Mouse (Mus musculus): ENCODE measurements around the gene Ctdnep1. TPM values are rescaled to one million over a fixed set of nuclear protein-coding genes. Genes with fewer than 3 reads are reported as not detected.

The Ctdnep1 gene
- polyA plus RNA-seq (2014; fragmentation: Illumina TruSeq; extraction: RNeasy Lipid Tissue Mini Kit (QIAGEN cat#74804); ENCODE audit: low read depth, low replicate concordance) = 38.7 TPM

DNA sequence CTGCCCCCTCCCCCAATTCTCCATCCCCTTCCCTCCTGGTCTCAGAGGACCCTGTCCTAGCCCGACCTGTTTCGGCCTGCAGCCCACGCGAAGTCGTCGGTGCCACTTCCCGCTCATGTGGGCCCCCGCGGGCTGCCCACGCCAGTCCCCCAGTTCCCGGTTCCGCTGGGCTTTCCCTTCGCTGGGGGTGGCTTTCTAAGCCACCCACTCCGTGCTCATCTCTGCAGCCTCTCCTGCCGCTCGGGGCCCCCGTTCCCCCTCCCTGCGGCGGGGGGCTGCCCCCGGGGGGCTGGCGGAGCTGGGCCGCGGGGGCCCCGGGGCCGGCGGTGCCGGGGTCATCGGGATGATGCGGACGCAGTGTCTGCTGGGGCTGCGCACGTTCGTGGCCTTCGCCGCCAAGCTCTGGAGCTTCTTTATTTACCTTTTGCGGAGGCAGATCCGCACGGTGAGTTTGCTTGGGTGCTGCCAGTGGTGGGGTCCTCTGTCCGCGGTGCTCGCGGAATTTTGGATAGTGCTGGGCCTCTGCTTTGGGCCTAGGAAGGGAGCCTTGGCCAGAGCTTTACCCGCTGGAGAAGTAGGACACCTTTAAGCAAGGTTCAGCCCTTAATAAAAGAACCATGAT, at the start of gene Ctdnep1:
Ctdnep1 (plus strand) TSS at position 16 of the 622 bp plus-strand sequence.

GRCm38 (mm10) chr11:69935137-69935879, 45.6 kb upstream of the Ctdnep1 start, which contains the start of gene Ybx2:
Ybx2 (plus strand) TSS chr11:69935796.

GRCm38 (mm10) chr11:69948066-69948762, 32.7 kb upstream of the Ctdnep1 start, which contains the start of gene Slc2a4:
Slc2a4 (minus strand) TSS chr11:69948188.

DNA sequence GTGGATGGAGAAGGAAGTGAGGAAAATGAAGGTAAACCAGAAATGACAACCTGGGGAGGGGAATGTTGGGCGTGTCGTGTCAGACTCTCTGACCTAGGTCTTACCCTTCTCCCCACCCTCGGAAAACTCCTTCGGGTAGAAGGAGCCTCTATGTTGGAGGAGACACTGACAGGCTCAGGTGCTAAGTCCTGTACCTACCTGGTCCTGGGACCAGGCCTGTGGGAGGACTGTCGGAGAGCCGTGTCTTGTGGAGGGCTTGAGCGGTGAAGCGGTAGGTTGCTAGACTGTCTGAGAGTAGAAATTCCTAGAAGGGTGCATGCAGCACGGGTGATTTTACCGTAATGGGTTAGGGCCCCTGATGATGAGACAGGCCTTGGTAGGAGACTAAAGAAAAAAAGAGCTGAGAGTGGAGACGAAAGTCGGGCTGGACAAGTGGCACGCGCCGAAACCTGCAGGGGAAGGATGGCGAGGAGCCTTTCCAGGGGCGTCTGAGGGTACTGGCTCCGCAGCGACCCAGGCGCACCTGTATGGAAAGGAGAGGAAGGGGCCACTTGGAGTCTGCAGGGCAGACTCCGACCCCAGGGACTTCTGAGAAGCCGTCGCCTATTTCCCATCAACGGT, 16.2 kb upstream of the Ctdnep1 start, which contains the start of gene Cldn7:
Cldn7 (plus strand) TSS at position 130 of the 621 bp plus-strand sequence.

DNA sequence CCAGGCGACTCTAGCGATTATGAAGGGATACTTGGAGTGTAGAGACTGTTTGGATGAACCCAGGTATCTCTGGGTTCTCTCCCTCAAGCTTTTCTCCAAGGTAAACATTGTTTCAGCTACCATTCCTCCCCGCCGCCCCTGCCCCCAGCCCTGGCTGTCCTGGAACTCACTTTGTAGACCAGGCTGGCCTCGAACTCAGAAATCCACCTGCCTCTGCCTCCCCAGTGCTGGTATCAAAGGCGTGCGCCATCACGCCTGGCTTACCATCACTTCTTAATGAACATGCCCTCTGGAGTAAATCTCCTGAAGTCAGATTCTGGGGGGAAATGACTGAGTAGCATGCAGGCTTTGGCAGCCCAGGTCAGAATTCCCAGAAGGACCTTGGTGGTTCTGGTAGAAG, 1.3 kb downstream of the Ctdnep1 start, which contains the start of gene Elp5:
Elp5 (minus strand) TSS at position 293 of the 400 bp plus-strand sequence.

DNA sequence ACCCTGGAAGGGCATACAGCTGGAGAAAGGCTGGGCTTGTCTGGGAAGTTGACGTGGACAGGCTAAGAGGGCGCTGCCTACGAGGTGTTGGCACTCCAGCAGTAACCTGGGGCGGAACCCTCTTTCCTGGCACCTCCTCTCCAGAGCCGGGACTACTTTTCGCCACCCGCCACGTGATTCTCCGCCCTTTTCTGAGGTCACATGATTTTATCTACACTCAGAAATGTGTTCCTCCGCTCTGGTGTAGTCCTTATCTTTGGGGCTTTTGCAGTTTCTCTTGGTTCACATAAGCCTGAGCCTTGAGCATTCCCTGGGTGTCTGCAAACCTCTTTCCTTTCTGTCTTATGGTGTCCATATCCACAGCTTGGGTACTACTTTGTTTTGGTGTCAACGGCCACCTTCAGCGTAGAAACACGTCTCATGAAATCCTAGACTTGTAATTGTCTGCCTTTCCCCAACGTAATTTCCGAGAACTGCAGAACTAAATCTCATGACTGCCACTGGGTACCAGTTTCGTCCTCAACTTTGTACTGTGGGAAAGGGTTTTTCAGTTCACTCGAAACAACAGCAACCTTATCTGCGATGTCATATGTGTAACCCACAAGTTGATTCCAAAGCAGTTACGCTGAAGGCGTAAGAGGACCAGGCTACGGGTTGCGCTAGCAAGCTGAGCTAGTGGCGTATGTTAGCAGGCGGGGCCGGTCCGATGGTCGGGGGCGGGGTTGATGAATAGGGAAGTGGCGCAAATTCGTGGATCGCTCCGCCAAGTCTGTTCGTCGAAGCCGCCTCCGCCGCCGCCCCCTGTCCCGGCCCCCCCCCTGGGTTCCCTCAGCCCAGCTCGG, 10.1 kb downstream of the Ctdnep1 start, which contains the start of gene Gabarap:
Gabarap (plus strand) TSS at position 294 of the 842 bp plus-strand sequence.

DNA sequence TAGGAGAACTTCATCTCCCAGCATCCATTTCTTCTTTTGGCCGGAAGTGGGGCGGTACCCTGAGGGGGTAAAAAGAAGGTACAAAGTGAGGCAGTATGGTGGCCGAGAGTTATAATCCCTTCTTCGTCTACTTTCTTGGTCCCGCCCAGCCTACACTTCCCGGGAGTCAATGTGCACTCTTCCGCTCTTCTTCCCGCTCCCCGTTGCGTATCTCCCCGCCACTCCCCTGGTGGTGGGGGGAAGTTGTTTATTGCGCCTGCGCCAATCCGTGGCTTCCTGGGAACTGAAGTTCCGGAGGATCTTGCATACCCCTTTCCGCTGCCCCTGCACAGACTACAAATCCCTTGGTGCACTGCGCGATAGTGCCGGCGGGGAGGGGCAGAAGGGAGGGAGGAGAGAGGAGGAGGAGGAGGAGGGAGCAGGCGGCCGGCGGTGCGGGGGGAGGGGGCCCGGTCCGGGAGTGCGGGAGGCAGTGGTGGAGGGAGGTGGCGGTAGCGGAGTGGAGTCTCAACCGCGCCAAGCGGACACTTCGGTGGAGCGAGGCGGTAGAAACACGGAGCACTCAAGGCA, 14.5 kb downstream of the Ctdnep1 start, which contains the start of gene Phf23:
Phf23 (plus strand) TSS at position 387 of the 570 bp plus-strand sequence.

GRCm38 (mm10) chr11:70000396-70000898, 19.5 kb downstream of the Ctdnep1 start, which contains the start of gene Dvl2:
Dvl2 (plus strand) TSS chr11:70000595.

GRCm38 (mm10) chr11:70014880-70015558, 34.1 kb downstream of the Ctdnep1 start, which contains the start of gene Acadvl:
Acadvl (minus strand) TSS chr11:70015411.

GRCm38 (mm10) chr11:70016669-70017068, 35.7 kb downstream of the Ctdnep1 start, which contains the start of gene Dlg4:
Dlg4 (plus strand) TSS chr11:70016942.

Other genes starting within 250 kb of the Ctdnep1 start
- gene Polr2a, start 222.5 kb upstream of the Ctdnep1 start, polyA plus RNA-seq (2014; fragmentation: Illumina TruSeq; extraction: RNeasy Lipid Tissue Mini Kit (QIAGEN cat#74804); ENCODE audit: low read depth, low replicate concordance) = 20.8 TPM
- gene Slc35g3, start 219.2 kb upstream of the Ctdnep1 start, polyA plus RNA-seq (2014; fragmentation: Illumina TruSeq; extraction: RNeasy Lipid Tissue Mini Kit (QIAGEN cat#74804); ENCODE audit: low read depth, low replicate concordance) = not detected
- 16.5 TPM for gene Zbtb4, start 215.2 kb upstream of the Ctdnep1 start, polyA plus RNA-seq (2014; fragmentation: Illumina TruSeq; extraction: RNeasy Lipid Tissue Mini Kit (QIAGEN cat#74804); ENCODE audit: low read depth, low replicate concordance)
- 3.2 TPM for gene Chrnb1, start 185.2 kb upstream of the Ctdnep1 start, polyA plus RNA-seq (2014; fragmentation: Illumina TruSeq; extraction: RNeasy Lipid Tissue Mini Kit (QIAGEN cat#74804); ENCODE audit: low read depth, low replicate concordance)
- gene Fgf11, start 179.3 kb upstream of the Ctdnep1 start, polyA plus RNA-seq (2014; fragmentation: Illumina TruSeq; extraction: RNeasy Lipid Tissue Mini Kit (QIAGEN cat#74804); ENCODE audit: low read depth, low replicate concordance) = 3.0 TPM
- 6.4 TPM for gene Tmem102, start 175.5 kb upstream of the Ctdnep1 start, polyA plus RNA-seq (2014; fragmentation: Illumina TruSeq; extraction: RNeasy Lipid Tissue Mini Kit (QIAGEN cat#74804); ENCODE audit: low read depth, low replicate concordance)
- gene Gm39566, start 165.9 kb upstream of the Ctdnep1 start, polyA plus RNA-seq (2014; fragmentation: Illumina TruSeq; extraction: RNeasy Lipid Tissue Mini Kit (QIAGEN cat#74804); ENCODE audit: low read depth, low replicate concordance) = not detected
- not detected for gene Spem2, start 162.7 kb upstream of the Ctdnep1 start, polyA plus RNA-seq (2014; fragmentation: Illumina TruSeq; extraction: RNeasy Lipid Tissue Mini Kit (QIAGEN cat#74804); ENCODE audit: low read depth, low replicate concordance)
- gene Spem1, start 159.0 kb upstream of the Ctdnep1 start, polyA plus RNA-seq (2014; fragmentation: Illumina TruSeq; extraction: RNeasy Lipid Tissue Mini Kit (QIAGEN cat#74804); ENCODE audit: low read depth, low replicate concordance) = not detected
- 0.20 TPM for gene Nlgn2, start 143.4 kb upstream of the Ctdnep1 start, polyA plus RNA-seq (2014; fragmentation: Illumina TruSeq; extraction: RNeasy Lipid Tissue Mini Kit (QIAGEN cat#74804); ENCODE audit: low read depth, low replicate concordance)
- gene Tmem256, start 142.6 kb upstream of the Ctdnep1 start, polyA plus RNA-seq (2014; fragmentation: Illumina TruSeq; extraction: RNeasy Lipid Tissue Mini Kit (QIAGEN cat#74804); ENCODE audit: low read depth, low replicate concordance) = 42.3 TPM
- gene Plscr3, start 134.8 kb upstream of the Ctdnep1 start, polyA plus RNA-seq (2014; fragmentation: Illumina TruSeq; extraction: RNeasy Lipid Tissue Mini Kit (QIAGEN cat#74804); ENCODE audit: low read depth, low replicate concordance) = 0.77 TPM
- gene Tnk1, start 122.4 kb upstream of the Ctdnep1 start, polyA plus RNA-seq (2014; fragmentation: Illumina TruSeq; extraction: RNeasy Lipid Tissue Mini Kit (QIAGEN cat#74804); ENCODE audit: low read depth, low replicate concordance) = 1.4 TPM
- not detected for gene Tmem95, start 103.1 kb upstream of the Ctdnep1 start, polyA plus RNA-seq (2014; fragmentation: Illumina TruSeq; extraction: RNeasy Lipid Tissue Mini Kit (QIAGEN cat#74804); ENCODE audit: low read depth, low replicate concordance)
- 2.0 TPM for gene Kctd11, start 99.8 kb upstream of the Ctdnep1 start, polyA plus RNA-seq (2014; fragmentation: Illumina TruSeq; extraction: RNeasy Lipid Tissue Mini Kit (QIAGEN cat#74804); ENCODE audit: low read depth, low replicate concordance)
- not detected for gene Acap1, start 85.6 kb upstream of the Ctdnep1 start, polyA plus RNA-seq (2014; fragmentation: Illumina TruSeq; extraction: RNeasy Lipid Tissue Mini Kit (QIAGEN cat#74804); ENCODE audit: low read depth, low replicate concordance)
- gene 2810408A11Rik, start 80.2 kb upstream of the Ctdnep1 start, polyA plus RNA-seq (2014; fragmentation: Illumina TruSeq; extraction: RNeasy Lipid Tissue Mini Kit (QIAGEN cat#74804); ENCODE audit: low read depth, low replicate concordance) = 1.1 TPM
- 3.5 TPM for gene Neurl4, start 80.1 kb upstream of the Ctdnep1 start, polyA plus RNA-seq (2014; fragmentation: Illumina TruSeq; extraction: RNeasy Lipid Tissue Mini Kit (QIAGEN cat#74804); ENCODE audit: low read depth, low replicate concordance)
- 15.6 TPM for gene Gps2, start 67.3 kb upstream of the Ctdnep1 start, polyA plus RNA-seq (2014; fragmentation: Illumina TruSeq; extraction: RNeasy Lipid Tissue Mini Kit (QIAGEN cat#74804); ENCODE audit: low read depth, low replicate concordance)
- gene Eif5a, start 59.2 kb upstream of the Ctdnep1 start, polyA plus RNA-seq (2014; fragmentation: Illumina TruSeq; extraction: RNeasy Lipid Tissue Mini Kit (QIAGEN cat#74804); ENCODE audit: low read depth, low replicate concordance) = 156 TPM
- gene Ybx2, start 45.4 kb upstream of the Ctdnep1 start, polyA plus RNA-seq (2014; fragmentation: Illumina TruSeq; extraction: RNeasy Lipid Tissue Mini Kit (QIAGEN cat#74804); ENCODE audit: low read depth, low replicate concordance) = 12.8 TPM
- 1.3 TPM for gene Slc2a4, start 33.0 kb upstream of the Ctdnep1 start, polyA plus RNA-seq (2014; fragmentation: Illumina TruSeq; extraction: RNeasy Lipid Tissue Mini Kit (QIAGEN cat#74804); ENCODE audit: low read depth, low replicate concordance)
- 10.0 TPM for gene Cldn7, start 16.4 kb upstream of the Ctdnep1 start, polyA plus RNA-seq (2014; fragmentation: Illumina TruSeq; extraction: RNeasy Lipid Tissue Mini Kit (QIAGEN cat#74804); ENCODE audit: low read depth, low replicate concordance)
- 8.3 TPM for gene Elp5, start 1.4 kb downstream of the Ctdnep1 start, polyA plus RNA-seq (2014; fragmentation: Illumina TruSeq; extraction: RNeasy Lipid Tissue Mini Kit (QIAGEN cat#74804); ENCODE audit: low read depth, low replicate concordance)
- 681 TPM for gene Gabarap, start 10.0 kb downstream of the Ctdnep1 start, polyA plus RNA-seq (2014; fragmentation: Illumina TruSeq; extraction: RNeasy Lipid Tissue Mini Kit (QIAGEN cat#74804); ENCODE audit: low read depth, low replicate concordance)
- 9.9 TPM for gene Phf23, start 14.6 kb downstream of the Ctdnep1 start, polyA plus RNA-seq (2014; fragmentation: Illumina TruSeq; extraction: RNeasy Lipid Tissue Mini Kit (QIAGEN cat#74804); ENCODE audit: low read depth, low replicate concordance)
- gene Dvl2, start 19.4 kb downstream of the Ctdnep1 start, polyA plus RNA-seq (2014; fragmentation: Illumina TruSeq; extraction: RNeasy Lipid Tissue Mini Kit (QIAGEN cat#74804); ENCODE audit: low read depth, low replicate concordance) = 0.57 TPM
- gene Acadvl, start 34.3 kb downstream of the Ctdnep1 start, polyA plus RNA-seq (2014; fragmentation: Illumina TruSeq; extraction: RNeasy Lipid Tissue Mini Kit (QIAGEN cat#74804); ENCODE audit: low read depth, low replicate concordance) = 21.1 TPM
- gene Dlg4, start 35.8 kb downstream of the Ctdnep1 start, polyA plus RNA-seq (2014; fragmentation: Illumina TruSeq; extraction: RNeasy Lipid Tissue Mini Kit (QIAGEN cat#74804); ENCODE audit: low read depth, low replicate concordance) = 0.53 TPM
- not detected for gene Asgr1, start 72.9 kb downstream of the Ctdnep1 start, polyA plus RNA-seq (2014; fragmentation: Illumina TruSeq; extraction: RNeasy Lipid Tissue Mini Kit (QIAGEN cat#74804); ENCODE audit: low read depth, low replicate concordance)
- not detected for gene Asgr2, start 111.5 kb downstream of the Ctdnep1 start, polyA plus RNA-seq (2014; fragmentation: Illumina TruSeq; extraction: RNeasy Lipid Tissue Mini Kit (QIAGEN cat#74804); ENCODE audit: low read depth, low replicate concordance)
- gene Mgl2, start 149.2 kb downstream of the Ctdnep1 start, polyA plus RNA-seq (2014; fragmentation: Illumina TruSeq; extraction: RNeasy Lipid Tissue Mini Kit (QIAGEN cat#74804); ENCODE audit: low read depth, low replicate concordance) = 5.1 TPM
- not detected for gene Clec10a, start 175.0 kb downstream of the Ctdnep1 start, polyA plus RNA-seq (2014; fragmentation: Illumina TruSeq; extraction: RNeasy Lipid Tissue Mini Kit (QIAGEN cat#74804); ENCODE audit: low read depth, low replicate concordance)
- not detected for gene Slc16a11, start 231.6 kb downstream of the Ctdnep1 start, polyA plus RNA-seq (2014; fragmentation: Illumina TruSeq; extraction: RNeasy Lipid Tissue Mini Kit (QIAGEN cat#74804); ENCODE audit: low read depth, low replicate concordance)
- gene Slc16a13, start 239.9 kb downstream of the Ctdnep1 start, polyA plus RNA-seq (2014; fragmentation: Illumina TruSeq; extraction: RNeasy Lipid Tissue Mini Kit (QIAGEN cat#74804); ENCODE audit: low read depth, low replicate concordance) = 17.3 TPM
- 5.3 TPM for gene Bcl6b, start 248.6 kb downstream of the Ctdnep1 start, polyA plus RNA-seq (2014; fragmentation: Illumina TruSeq; extraction: RNeasy Lipid Tissue Mini Kit (QIAGEN cat#74804); ENCODE audit: low read depth, low replicate concordance)

All from kidney, adult 10 weeks (tissue).